Mouse (Mus musculus) urinary bladder, postnatal 4 days (tissue): ENCODE measurements at regions not wholly inside any gene's neighbourhood (a gene's known extent, or its start where the extent isn't known, plus 50 kb on each side); places are given as distances from the start of the nearest gene placed in this dataset.
A peak's percentile ranks its signal among the peaks of the same experiment; 100 is the strongest.

Experiments
- DNase-seq, 2 experiments: peaks; one replicate each; pipeline ENCODE4 v3.0.0; 2021 to 2022; ENCODE audit warnings: low spot score in 2 of 2

GRCm38 (mm10) chr9:43981376-43981775 lies 61.8 kb upstream of the Thy1 start:
- no peak for DNase-seq

GRCm38 (mm10) chr9:43982359-43982889 lies 60.8 kb upstream of the Thy1 start:
- DNase-seq, result no peak

- DNase-seq, result no peak
Observed at GRCm38 (mm10) chr9:43983220-43983619, 60.0 kb upstream of the Thy1 start.

GRCm38 (mm10) chr9:43984181-43985062 lies 58.8 kb upstream of the Thy1 start:
- DNase-seq, result peak; percentile 70 to 87

- DNase-seq, result no peak
Observed at GRCm38 (mm10) chr9:43987957-43988356, 55.2 kb upstream of the Thy1 start.

- DNase-seq, result no peak
Observed at GRCm38 (mm10) chr9:43988981-43989860, 54.0 kb upstream of the Thy1 start.

- no peak for DNase-seq
Observed at GRCm38 (mm10) chr9:43990124-43990523, 53.1 kb upstream of the Thy1 start.

GRCm38 (mm10) chr9:43993221-43993976 lies 49.8 kb upstream of the Thy1 start:
- DNase-seq, result no peak
